Mouse (Mus musculus): Measurements from ENCODE around the gene Haao.

Gene Haao

DNA sequence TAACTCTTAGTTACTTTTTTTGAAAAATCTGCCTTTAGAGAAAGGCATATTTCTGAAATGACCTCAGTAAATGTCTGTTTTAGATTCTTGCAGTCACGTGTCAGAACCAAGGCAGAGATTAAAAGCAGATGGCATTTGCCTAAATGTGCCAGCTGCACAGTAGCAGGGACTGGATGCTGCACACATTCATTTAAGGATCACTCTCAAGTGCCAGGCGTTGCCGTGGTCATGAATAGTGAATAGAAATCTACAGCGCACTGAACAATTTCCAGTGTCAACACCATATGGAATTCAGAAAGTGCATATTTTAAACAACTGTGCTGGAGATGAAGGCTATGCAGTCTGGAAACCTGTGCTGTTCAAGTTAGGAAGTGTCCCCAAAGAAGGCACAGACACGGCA lies 65.0 kb downstream of the Haao start:
- peak; percentile 42 for DNase-seq (ENCODE audit: low spot score)

Data from embryo, embryonic 10.5 days (tissue).